Mouse (Mus musculus) retina, postnatal 7 days (tissue): Measurements from ENCODE around the gene Kcnma1.

Source experiments
- DNase-seq: peaks from one replicate; pipeline ENCODE4 v3.0.0-alpha.2; 2012; ENCODE audit warnings: low read depth, low spot score

The Kcnma1 gene

DNA sequence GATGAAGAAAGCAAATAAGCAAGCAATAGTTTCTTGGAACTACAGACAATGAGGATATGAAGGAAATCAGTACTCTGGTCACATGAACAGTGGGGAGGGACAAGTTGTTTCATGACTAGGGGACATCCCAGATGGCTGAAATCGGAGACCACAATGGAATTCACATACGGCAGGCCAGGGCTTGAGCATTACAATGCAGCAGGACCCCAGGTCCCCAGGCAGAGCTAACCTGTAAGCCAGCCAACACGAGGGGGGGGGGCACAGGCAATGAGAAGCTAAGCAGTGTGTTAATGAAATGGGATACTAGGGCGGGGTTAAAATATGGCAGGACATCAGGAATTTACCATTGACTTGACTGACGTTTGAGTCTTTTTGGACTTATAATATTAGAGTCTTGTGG lies 324.6 kb downstream of the Kcnma1 start:
- no peak for DNase-seq

DNA sequence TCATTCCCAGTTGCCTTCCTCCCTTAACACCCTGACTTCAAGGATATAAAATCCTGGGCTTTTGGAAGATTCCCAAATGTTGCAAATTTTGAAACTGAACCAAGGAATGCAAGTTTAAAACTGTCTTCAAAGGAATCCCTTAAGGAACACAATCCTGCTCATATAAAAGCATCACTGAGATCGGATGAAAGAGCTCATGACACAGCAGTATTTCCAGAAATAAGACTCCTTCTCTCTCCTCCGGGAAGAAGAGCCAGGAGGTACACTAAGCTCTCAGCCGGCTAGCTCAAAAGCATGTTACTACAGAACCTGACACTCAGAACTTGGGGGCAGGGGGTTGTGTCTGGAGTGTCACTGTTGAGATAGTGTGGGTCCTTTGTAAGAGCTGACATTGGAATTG lies 325.8 kb downstream of the Kcnma1 start:
- DNase-seq: no peak

DNA sequence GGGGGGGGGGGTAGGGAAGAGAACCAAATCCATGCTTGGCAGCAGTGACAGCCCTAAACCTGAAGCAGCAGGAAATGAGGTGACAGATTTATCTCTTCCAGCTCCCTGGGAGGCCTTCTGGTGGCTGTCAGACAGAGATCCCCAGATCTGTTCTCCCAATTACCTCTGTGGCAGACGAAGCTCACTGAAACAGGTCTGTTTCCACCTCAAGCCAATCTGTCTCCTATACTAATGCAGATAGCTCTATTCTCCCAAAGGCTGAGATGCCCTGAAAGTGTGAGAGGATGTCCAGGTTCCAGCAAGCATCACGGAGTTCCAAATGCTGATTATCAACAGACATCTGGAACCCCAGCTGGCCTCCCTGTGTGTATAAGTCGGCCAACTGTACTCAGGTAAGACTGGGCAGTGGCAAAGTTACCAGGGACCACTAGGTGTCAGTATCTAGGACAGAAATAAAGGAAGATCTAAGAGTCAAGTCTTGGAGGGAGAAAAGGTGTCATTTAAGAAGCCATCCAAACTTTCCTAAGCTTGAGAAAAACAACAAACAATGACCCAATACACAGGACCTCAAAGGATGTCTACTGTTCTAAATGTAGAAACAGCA lies 329.7 kb downstream of the Kcnma1 start:
- no peak for DNase-seq

DNA sequence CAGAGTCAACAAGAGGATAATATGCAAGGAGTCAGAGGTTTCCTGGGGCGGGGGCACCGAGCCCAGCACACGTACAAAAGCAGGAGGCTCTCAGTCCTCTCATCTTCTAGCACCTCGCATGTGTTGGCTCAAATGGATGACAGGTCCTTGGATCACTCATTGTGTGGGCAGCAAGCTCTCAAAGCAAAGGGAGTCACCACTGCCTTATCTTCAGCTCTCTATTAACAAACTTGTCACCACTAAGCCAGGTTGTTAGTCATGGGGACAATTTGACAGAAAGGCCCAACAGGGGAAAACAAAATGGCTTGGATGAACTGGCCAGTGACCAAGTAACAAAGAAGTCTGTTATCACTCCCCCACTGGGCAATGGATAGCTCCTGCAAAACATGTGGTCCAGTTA lies 331.5 kb downstream of the Kcnma1 start:
- no peak for DNase-seq

DNA sequence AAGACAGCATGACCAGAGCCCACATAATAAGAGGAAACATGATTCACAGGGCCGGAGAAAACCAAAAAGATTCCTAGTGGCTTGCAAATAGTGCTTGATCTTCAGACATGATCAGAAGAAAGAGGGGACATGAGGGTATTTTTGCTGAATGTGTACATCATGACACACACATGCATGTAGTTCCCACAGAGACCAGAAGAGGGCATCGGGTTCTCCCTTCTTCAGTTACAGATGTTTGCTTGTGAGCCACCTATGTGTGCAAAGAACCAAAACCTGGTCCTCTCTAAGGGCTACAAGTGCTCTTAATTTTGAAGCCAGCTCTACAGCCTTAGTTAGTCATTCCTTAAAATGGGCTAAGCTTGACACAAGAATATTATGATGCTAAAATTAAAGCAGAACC lies 334.9 kb downstream of the Kcnma1 start:
- no peak for DNase-seq

DNA sequence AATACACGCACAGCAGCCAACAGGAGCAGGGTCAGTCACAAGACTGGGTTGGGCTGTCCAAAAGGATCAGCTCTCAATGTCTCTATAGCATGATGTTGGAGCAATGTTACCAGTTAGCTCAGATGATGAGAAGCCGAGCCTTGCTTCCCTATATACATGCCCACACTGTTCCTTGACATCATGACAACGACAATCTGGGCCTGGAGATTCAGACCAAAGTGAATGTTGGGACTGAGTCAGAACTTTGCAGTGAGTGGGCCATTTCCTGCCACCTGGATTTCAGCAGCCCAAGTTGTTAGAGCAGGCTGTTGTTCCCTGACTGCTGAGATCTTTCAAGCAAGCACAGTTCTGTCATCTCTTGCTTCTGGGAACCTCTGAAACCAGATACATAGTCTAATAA lies 347.9 kb downstream of the Kcnma1 start:
- no peak for DNase-seq

DNA sequence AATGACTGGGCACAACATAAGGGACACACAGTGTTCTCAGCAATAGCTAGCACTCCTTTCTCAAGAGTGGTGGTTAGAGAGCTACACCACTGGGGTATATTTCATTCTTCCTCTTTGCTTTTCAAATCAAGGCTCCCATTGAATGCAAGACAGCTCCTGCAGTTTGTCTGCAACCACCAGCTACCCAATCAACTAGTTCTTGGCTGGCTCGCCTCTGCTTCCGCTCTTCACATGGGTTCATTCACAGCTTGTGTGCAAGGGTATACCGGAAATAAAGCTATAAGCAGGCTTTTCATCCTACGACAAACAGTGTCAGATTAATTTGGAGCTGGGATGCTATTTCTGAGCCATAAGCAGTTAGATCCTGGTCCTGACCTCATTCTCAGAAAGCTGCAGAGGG lies 362.6 kb downstream of the Kcnma1 start:
- DNase-seq: no peak

DNA sequence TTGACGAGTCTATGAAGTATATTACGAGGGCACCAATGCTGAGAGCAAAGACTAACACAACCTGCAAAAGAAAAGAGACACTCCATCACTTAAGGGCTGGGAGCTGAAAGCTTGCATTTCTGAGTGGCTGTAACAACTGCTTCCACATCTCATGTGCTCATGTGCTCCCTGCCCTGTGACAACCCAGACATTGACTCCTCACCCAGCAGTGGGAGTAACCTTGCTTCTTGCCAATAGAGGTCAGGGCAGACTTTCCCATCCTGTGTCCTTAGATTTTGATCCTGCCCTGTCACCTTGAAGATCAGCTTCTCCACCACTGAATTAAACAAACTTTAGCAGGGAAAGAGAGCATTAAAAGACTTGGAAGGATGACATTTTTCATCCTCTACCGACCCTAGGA lies 364.2 kb downstream of the Kcnma1 start:
- DNase-seq: no peak

DNA sequence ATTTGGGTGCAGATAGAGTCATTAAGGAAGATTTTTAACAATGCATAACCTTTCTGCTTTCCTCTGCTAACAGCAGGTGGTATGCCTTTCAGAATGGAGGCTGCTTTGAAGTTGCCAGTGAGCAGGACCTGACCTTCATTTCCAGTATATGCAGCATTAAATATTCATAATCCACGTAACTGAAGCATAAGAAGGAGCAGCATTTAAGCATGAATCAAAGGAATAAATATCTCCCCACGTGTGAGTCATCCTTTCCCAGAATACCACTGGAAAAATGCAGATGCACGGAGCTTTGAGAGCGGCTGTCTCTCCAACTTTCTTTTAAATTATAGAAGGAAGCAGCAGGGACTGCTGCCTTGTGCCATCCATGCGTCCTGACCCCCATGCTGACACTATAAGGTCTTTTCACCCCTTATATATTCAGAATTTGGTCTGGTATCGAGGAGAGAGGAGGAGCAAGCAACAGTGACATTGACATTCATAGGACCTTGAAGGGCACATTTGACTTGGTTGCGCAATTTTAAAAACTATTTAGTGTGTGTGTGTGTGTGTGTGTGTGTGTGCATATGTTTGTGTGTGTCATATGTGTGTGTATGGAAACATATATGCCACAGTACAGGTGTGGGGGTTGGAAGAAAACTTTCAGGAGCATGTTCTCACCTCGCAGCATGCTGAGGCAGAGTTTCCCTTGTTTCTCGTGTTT lies 368.8 kb downstream of the Kcnma1 start:
- no peak for DNase-seq

DNA sequence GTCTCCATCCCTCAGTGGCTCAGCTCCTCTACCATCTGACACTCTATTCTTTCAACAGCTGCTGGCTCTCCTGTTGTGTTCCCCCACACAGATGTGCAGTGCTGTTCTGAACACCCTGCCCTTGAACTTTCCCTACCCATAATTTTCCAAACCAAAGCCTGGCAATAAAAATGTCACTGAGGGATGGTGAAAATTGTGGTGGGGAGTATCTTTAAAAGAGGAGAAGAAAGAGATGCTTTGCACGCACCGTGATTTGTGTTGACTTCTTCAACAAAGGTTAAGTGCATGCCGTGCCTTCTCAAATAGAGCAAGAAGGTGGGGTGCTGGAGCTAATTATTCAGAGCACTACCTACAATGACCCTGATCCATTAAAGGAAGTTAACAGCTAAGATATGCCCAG lies 371.1 kb downstream of the Kcnma1 start:
- no peak for DNase-seq

DNA sequence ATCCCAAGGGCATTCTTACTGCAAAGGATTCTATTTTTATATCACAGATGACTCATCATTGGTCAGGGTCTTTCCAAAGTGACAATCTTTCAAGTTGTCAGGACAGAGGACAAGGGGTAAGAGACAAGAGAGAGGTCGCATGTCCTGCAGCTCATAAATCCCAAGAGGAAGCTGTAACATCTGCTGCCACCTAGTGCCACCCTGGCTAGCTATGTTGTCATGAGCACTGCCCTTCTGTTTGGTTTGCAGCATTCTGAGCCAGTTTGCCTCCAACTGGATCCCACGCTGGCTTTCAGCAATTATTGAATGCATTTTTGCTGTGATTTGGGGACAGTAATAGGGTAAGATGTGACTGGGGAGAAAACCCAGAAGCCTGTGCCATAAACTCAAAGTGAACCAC lies 373.6 kb downstream of the Kcnma1 start:
- no peak for DNase-seq

DNA sequence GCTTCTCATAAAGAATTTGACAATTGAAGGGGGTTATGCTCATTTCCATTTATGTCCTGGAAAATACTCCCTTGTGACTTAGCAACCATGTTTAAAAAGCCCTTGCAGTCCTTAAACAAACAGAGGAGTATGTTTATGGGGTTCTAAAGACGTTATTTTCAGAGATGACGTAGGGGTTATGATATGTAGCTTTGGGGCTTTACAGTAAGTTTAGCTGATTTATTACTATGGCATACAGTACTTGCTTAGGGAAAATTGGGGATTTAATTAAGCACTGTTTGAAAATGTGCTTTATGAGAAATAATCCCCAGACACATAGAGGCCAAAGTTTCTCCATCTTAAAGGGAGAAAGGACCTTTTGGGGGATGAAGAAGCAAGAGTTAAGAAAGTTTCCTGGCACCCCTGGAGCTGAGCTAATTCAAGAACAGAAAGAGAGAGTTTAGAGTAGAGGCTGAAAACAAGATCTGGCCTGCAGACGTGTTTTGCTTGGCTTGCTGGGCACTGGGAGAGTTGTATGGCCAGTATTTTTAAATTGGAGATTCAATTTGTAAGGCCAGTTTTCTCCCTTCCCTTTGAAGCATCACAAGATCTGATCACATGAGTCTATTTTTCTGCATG lies 376.1 kb downstream of the Kcnma1 start:
- DNase-seq: no peak

DNA sequence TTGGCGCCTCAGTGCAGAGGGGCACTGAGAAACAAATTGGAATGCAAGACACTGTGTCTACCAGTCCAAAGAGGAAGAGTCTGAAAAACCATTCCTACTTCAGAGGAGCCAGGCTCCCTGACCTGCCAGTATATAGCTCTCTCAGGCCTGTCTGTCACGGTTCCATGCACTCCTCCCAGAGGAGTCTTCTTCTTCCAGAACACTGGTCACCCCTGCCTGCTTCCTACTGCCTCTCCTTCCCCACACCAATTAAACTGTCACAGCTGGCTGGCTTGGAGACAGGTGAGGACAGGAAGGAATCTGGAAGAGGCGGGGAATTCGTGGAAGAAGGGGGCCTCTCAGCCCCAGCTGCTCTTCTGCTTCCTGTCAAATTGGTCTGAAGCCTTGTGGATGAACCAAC lies 378.4 kb downstream of the Kcnma1 start:
- DNase-seq: no peak

DNA sequence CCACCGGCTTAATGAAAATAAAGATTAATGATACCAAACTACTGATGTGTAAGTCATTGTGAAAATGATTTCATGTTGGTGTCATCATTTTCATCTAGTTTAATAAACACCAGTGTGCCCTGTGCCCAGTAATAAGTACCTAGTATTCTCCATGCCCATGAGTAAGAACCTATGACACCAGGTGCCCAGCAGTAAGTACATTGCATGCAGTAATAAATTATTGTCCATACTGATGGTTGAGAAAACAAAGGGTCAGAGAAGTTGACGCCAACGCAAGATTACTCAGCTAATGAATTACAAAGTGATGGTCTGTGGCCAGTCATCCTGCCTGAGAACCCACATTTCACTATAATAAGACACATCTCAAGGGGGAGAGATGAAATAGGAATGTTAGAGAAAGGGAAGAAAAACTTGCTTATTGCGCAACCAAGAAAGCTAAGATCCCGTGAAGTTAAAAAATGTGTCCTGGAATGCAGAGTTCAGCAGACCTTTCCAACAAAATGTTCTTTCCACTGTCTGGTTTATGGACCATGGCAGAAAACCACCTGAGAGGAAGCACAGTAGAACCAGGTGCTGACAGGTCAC lies 381.2 kb downstream of the Kcnma1 start:
- DNase-seq: no peak

DNA sequence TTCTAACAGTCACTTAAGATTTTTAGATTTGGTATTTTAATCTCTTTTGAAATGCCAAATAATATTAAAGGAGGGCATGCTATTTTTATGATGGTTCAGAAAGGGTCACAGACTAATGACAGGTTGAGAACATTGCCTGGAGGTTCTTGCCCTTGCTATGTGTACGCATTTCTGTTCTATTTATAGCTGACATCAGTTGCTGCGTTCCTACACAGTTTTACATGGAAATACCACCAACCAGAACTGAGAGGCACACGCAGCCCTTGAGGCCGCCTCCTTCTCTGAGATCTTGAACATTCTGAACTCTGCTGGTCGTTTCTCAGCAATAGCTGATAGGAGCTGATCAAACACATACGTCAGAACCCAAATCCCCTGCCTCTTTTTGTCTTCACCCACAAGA lies 387.4 kb downstream of the Kcnma1 start:
- no peak for DNase-seq

DNA sequence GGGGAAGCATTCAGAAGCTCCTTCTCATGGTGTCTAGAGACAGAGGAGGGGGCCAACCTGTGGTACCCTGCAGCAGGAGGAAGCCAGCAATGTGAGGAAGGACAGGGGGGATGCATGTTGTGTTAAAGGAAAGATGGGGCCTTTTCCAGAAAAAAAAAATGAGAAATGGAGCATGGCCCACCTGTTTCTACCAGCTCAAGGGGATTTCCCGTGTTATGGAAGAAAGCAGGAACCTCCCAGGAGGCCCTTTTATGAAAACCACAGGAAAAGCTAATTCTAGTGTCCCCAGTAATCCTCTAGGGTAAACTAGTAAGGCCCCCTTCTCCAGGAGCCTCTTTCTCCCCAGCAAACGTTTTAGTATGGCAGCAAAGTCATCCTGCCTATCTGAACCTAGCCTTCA lies 388.2 kb downstream of the Kcnma1 start:
- no peak for DNase-seq

DNA sequence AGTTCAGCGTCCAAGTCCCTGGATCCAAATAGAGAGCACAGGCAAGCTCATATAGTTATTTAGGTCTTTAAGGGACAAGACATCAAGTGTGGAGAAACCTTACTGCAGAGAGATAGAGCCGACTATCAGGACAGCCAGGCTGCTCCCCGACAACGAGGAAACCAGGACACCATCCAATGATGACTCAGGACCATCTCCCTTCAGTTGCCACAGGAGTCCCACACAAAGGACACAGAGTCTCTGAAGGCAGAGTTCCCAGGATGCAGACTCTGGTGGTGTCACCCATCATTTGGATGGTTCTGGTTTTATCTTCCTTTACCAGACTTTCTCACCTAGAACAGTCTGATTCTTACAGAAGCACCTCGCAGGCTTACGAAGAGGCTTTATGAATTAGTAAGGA lies 388.9 kb downstream of the Kcnma1 start:
- DNase-seq: no peak

DNA sequence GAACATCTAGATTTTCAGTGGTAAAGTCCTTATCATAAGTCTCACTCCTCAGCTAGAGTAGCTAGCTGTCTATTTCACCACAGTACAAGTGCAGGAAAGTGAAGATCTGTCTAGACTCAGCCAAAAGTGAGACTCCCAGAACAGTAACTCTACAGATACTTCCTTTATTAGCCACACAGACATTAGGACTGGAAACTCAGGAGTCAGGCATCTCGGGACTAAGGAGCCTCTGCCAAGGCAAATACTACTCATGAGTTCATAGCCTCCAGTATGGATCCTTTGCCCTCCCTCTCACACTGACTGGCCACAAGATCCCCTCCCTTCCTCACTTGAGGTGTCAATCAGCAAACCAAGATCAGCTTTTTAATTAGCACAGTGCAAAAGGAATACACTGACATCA lies 389.8 kb downstream of the Kcnma1 start:
- DNase-seq: no peak

DNA sequence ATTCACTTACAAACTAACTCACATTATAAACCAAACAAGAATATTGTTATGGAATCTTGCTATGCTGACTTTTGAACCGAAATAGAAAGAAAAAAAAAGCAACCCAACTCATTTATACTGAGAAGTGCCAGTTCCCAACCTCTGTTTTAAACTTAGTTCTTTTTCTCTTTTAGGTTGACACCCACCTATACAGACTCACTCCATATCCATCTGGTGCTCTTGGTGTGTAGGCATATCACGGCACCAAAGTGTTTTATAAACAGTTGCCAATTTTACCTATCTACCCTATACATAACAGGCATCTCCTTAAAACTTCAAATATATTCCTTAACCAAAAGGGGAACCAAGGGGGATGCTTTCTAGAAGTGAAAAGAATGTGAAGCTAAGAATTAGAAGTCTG lies 393.6 kb downstream of the Kcnma1 start:
- DNase-seq: no peak

DNA sequence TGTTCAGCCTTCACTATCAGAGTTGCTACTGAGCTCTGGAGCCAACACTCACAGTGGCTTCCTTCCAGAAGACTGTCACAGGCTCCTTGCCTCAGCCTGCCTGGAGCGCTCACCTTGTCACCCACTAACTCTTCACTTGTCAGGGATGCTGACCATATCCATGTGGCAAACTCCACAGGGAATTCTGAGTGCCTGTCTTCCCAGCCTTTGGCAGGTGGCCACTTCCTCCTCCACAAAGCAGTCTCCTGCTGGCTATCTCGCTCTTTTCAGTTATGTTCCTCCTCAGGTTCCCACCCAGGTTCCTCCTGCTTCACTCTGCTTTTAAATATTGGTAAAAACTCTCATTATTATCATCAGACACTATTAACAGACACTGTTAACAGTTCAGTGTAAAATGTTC lies 395.3 kb downstream of the Kcnma1 start:
- DNase-seq: no peak

DNA sequence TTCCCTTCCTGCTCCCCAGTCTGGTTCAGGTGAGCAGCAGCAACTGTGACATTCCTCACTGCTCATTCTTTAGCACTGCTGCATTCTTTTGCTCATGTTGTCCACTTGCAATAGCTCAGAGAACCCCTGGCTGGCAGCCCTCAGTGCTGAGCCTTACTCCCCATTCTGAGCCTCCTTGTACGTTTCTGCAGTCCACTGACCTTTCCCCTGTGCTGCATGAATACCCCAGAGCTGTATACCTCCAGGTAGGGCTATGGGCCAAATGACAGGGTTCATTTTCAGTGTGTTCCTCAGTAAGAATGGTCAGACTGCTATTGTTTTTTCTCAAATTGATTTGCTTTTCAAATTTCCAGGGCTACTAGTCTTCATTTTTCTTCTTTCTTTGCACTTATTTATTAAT lies 396.2 kb downstream of the Kcnma1 start:
- DNase-seq: no peak

DNA sequence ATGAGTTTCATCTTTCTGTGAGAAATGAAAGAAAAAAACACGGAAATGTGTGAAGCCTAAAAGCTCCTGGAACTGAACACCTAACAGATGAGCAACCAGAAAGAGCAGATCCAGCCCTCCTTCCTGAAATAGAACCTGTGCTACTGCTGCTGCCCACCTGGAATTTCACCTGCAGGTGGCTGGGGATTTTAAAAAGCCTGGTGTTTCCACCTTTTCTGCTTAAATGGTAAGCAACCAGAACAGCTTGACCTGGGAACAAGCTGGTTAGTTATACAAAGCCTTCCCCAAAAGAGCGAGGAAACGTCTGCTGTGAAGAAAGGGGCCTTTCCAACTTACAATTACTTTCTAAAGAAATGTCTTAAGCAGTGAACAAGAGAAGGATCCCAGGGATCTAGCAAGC lies 404.2 kb downstream of the Kcnma1 start:
- no peak for DNase-seq

DNA sequence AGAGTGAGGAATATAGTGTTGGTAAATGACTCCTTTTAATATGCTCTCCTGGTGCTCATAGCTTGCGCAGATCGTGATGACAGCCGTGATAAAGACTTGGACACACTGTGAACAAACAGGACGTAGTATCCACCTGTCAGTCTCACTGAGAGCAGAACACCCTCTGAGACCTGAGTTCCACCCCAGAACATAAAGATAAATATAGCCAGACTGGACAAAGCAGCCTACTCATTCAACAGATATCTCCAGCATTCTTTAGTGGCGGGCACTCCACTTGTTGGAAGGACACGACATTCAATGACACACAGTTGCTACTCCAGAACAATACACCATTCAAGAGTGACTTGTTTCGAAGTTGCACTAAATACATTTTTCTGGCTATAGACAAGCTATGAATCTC lies 408.6 kb downstream of the Kcnma1 start:
- no peak for DNase-seq
